ENCODE assay signal across 12 mouse cellular contexts in the genomic region with DNA sequence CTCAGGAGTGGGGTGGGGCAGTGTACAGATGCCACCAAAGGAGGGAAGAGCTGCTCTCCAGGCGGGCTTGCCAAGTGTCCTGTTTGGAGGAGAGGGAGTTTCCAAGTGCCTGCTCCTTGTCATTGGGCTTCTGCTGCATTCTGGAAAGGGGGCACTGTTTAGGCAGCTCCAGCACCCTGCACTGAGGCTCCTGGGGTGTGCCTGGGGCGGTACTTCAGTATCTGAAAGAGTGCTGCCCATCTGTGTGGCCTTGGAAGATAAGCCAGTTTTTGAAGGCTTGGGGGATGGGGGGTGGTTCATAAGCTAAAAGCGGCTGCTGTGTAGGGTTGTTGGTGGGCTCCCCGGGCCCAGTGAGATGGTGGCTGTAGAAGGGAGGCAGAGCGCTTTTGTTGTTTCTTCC. TPM values are rescaled to one million over a fixed set of nuclear protein-coding genes. Genes with fewer than 3 reads are reported as not detected.
DNase-seq lines count a peak whose midpoint lies in the region; ATAC-seq and TF ChIP-seq lines count a peak whose summit lies in the region.
"Had no signal": no experiment of that assay in that cellular context is flagged by ENCODE, and none has a peak within 500 bp of the region (broad histone marks: within the 10 kb centered on the region; RNA-seq: fewer than 3 reads in every experiment).

No protein-coding gene starts in this region.

- TF ChIP-seq CTCF in stomach, postnatal 0 days (IDR thresholded peaks at IDR 0.05; ENCODE audit: low read depth) = no peak

- WGBS in forebrain, embryonic 10.5 days = 82% methylated on average over 5 of the region's 5 CpGs
- 84% methylated on average over 5 of the region's 5 CpGs for WGBS in forebrain, embryonic 16.5 days
- 21% methylated on average over 5 of the region's 5 CpGs for WGBS in liver, embryonic 12.5 days (ENCODE audit: insufficient replicate concordance)
- 59% methylated on average over 5 of the region's 5 CpGs for WGBS in stomach, postnatal 0 days

- no peak for ATAC-seq in forebrain, embryonic 16.5 days
- peak; percentile 84 for ATAC-seq in liver, embryonic 12.5 days
- ATAC-seq in stomach, postnatal 0 days (ENCODE audit: low FRiP score, low TSS enrichment) = no peak; the same call in 1 of the 2 replicates

- peaks cover 13% of the 10 kb centered on the region for H3K4me1 ChIP-seq in forebrain, embryonic 10.5 days
- peaks cover 4% of the 10 kb centered on the region for H3K4me1 ChIP-seq in forebrain, embryonic 16.5 days (replicated peaks; ENCODE audit: control insufficient read depth, insufficient read depth, low read length)
- H3K4me1 ChIP-seq in liver, embryonic 12.5 days = peaks cover 94% of the 10 kb centered on the region
- H3K4me1 ChIP-seq in stomach, postnatal 0 days (replicated peaks; ENCODE audit: control insufficient read depth, insufficient read depth) = no peaks in the 10 kb centered on the region

- no peak for DNase-seq in forebrain, embryonic 10.5 days (ENCODE audit: extremely low spot score, low spot score)
- peak; percentile 33 for DNase-seq in ovary, postnatal 36 days (ENCODE audit: low spot score)
- DNase-seq in ovary, postnatal 14 days (ENCODE audit: low spot score) = no peak
- no peak for DNase-seq in stomach, postnatal 0 days (ENCODE audit: low spot score)
- DNase-seq in right cerebral cortex, adult 2 months (ENCODE audit: low spot score in 2 of 2) = no peak
- DNase-seq in right cerebral cortex, postnatal 10 days (ENCODE audit: low spot score in 2 of 2) = no peak

- H3K9me3 ChIP-seq in forebrain, embryonic 10.5 days = no peaks in the 10 kb centered on the region
- no peaks in the 10 kb centered on the region for H3K9me3 ChIP-seq in forebrain, embryonic 16.5 days (ENCODE audit: control insufficient read depth, low read length)
- no peaks in the 10 kb centered on the region for H3K9me3 ChIP-seq in liver, embryonic 12.5 days (replicated peaks)
- H3K9me3 ChIP-seq in stomach, postnatal 0 days (ENCODE audit: control insufficient read depth, low read length) = no peaks in the 10 kb centered on the region
- H3K9me3 ChIP-seq: neural tube, embryonic 12.5 days had no signal

- peak overlapping the region; percentile 60 for H3K27ac ChIP-seq in forebrain, embryonic 10.5 days
- H3K27ac ChIP-seq in forebrain, embryonic 16.5 days (ENCODE audit: low read length) = no peak overlapping the region
- peak overlapping the region; percentile 99 for H3K27ac ChIP-seq in liver, embryonic 12.5 days
- H3K27ac ChIP-seq in stomach, postnatal 0 days (replicated peaks) = peak overlapping the region; percentile 59
- H3K27ac ChIP-seq: neural tube, embryonic 12.5 days had no signal

- H3K4me3 ChIP-seq in forebrain, embryonic 10.5 days = no peak overlapping the region
- no peak overlapping the region for H3K4me3 ChIP-seq in forebrain, embryonic 16.5 days (replicated peaks; ENCODE audit: low read length)
- peak overlapping the region; percentile 63 for H3K4me3 ChIP-seq in liver, embryonic 12.5 days
- H3K4me3 ChIP-seq in stomach, postnatal 0 days (ENCODE audit: low read depth, low read length) = no peak overlapping the region
- H3K4me3 ChIP-seq: neural tube, embryonic 12.5 days had no signal

- peaks cover 41% of the 10 kb centered on the region for H3K36me3 ChIP-seq in forebrain, embryonic 10.5 days (replicated peaks)
- peaks cover 2% of the 10 kb centered on the region; the same call in 1 of the 2 replicates for H3K36me3 ChIP-seq in forebrain, embryonic 16.5 days (ENCODE audit: control insufficient read depth, insufficient read depth)
- peaks cover 44% of the 10 kb centered on the region for H3K36me3 ChIP-seq in liver, embryonic 12.5 days
- peaks cover 8% of the 10 kb centered on the region; the same call in 1 of the 2 replicates for H3K36me3 ChIP-seq in stomach, postnatal 0 days (ENCODE audit: control insufficient read depth, insufficient read depth, low read length)

- no peak overlapping the region for H3K9ac ChIP-seq in forebrain, embryonic 16.5 days (replicated peaks; ENCODE audit: low read depth, low read length)
- peak overlapping the region; percentile 87 for H3K9ac ChIP-seq in liver, embryonic 12.5 days
- H3K9ac ChIP-seq in stomach, postnatal 0 days (ENCODE audit: low read length) = 0 out of 2 replicates have a peak overlapping the region, but pooled peaks have one; percentile 8
- H3K9ac ChIP-seq: neural tube, embryonic 12.5 days had no signal

- H3K4me2 ChIP-seq in forebrain, embryonic 16.5 days (ENCODE audit: low read length) = no peak overlapping the region
- peak overlapping the region; percentile 94 for H3K4me2 ChIP-seq in liver, embryonic 12.5 days
- no peak overlapping the region for H3K4me2 ChIP-seq in stomach, postnatal 0 days (replicated peaks; ENCODE audit: low read depth)

- H3K27me3 ChIP-seq in forebrain, embryonic 10.5 days (ENCODE audit: poor library complexity, severe bottlenecking) = no peaks in the 10 kb centered on the region
- no peaks in the 10 kb centered on the region for H3K27me3 ChIP-seq in forebrain, embryonic 16.5 days (replicated peaks; ENCODE audit: control insufficient read depth, insufficient read depth, low read length)
- H3K27me3 ChIP-seq in liver, embryonic 12.5 days (replicated peaks) = no peaks in the 10 kb centered on the region
- no peaks in the 10 kb centered on the region for H3K27me3 ChIP-seq in stomach, postnatal 0 days (ENCODE audit: control insufficient read depth, insufficient read depth, low read length)
- H3K27me3 ChIP-seq: neural tube, embryonic 12.5 days had no signal

- TF ChIP-seq EP300 in stomach, postnatal 0 days (optimal IDR thresholded peaks at IDR 0.05) = no peak

RNA-seq across cellular contexts. Expression of a gene that starts 5.4 kb away (rescaled TPM):
- polyA plus RNA-seq in forebrain, embryonic 10.5 days (2016; fragmentation: Nextera tagmentation; extraction: Ambion mirVana) = 40.8 and 44.3 TPM in 2 replicates
- 37.5 and 39.4 TPM in 2 replicates for polyA plus RNA-seq in forebrain, embryonic 16.5 days (2015; fragmentation: Nextera tagmentation; extraction: Ambion mirVana)
- 142 and 144 TPM in 2 replicates for polyA plus RNA-seq in liver, embryonic 12.5 days (2016; fragmentation: Nextera tagmentation; extraction: Ambion mirVana)
- 16.3 and 18.2 TPM in 2 replicates for polyA plus RNA-seq in stomach, postnatal 0 days (2015; fragmentation: Nextera tagmentation; extraction: Ambion mirVana)

RNA-seq across cellular contexts. Expression of a gene that starts 11.9 kb away (rescaled TPM):
- polyA plus RNA-seq in forebrain, embryonic 10.5 days (2016; fragmentation: Nextera tagmentation; extraction: Ambion mirVana) = 1,594 and 1,616 TPM in 2 replicates
- polyA plus RNA-seq in forebrain, embryonic 16.5 days (2015; fragmentation: Nextera tagmentation; extraction: Ambion mirVana) = 953 and 1,017 TPM in 2 replicates
- 1,191 and 1,263 TPM in 2 replicates for polyA plus RNA-seq in liver, embryonic 12.5 days (2016; fragmentation: Nextera tagmentation; extraction: Ambion mirVana)
- 941 and 957 TPM in 2 replicates for polyA plus RNA-seq in stomach, postnatal 0 days (2015; fragmentation: Nextera tagmentation; extraction: Ambion mirVana)

RNA-seq across cellular contexts. Expression of a gene that starts 23.7 kb away (rescaled TPM):
- not detected in 2 replicates for polyA plus RNA-seq in forebrain, embryonic 10.5 days (2016; fragmentation: Nextera tagmentation; extraction: Ambion mirVana)
- polyA plus RNA-seq in forebrain, embryonic 16.5 days (2015; fragmentation: Nextera tagmentation; extraction: Ambion mirVana) = not detected in 2 replicates
- polyA plus RNA-seq in liver, embryonic 12.5 days (2016; fragmentation: Nextera tagmentation; extraction: Ambion mirVana) = not detected in 2 replicates
- polyA plus RNA-seq in stomach, postnatal 0 days (2015; fragmentation: Nextera tagmentation; extraction: Ambion mirVana) = 0.07 and 0.13 TPM in 2 replicates
- polyA plus RNA-seq: hindbrain, embryonic 11.5 days; neural tube, embryonic 12.5 days; testis, adult 2 months had no signal

RNA-seq across cellular contexts. Expression of a gene that starts 33.9 kb away (rescaled TPM):
- polyA plus RNA-seq in forebrain, embryonic 10.5 days (2016; fragmentation: Nextera tagmentation; extraction: Ambion mirVana) = 1.7 and 1.9 TPM in 2 replicates
- 0.13 TPM in 1 of 2 replicates, not detected in the other for polyA plus RNA-seq in forebrain, embryonic 16.5 days (2015; fragmentation: Nextera tagmentation; extraction: Ambion mirVana)
- not detected in 2 replicates for polyA plus RNA-seq in liver, embryonic 12.5 days (2016; fragmentation: Nextera tagmentation; extraction: Ambion mirVana)
- polyA plus RNA-seq in stomach, postnatal 0 days (2015; fragmentation: Nextera tagmentation; extraction: Ambion mirVana) = 0.32 and 0.51 TPM in 2 replicates
- polyA plus RNA-seq: hindbrain, embryonic 11.5 days; lung, embryonic 16.5 days had no signal

RNA-seq across cellular contexts. Expression of a gene that starts 45.9 kb away (rescaled TPM):
- polyA plus RNA-seq in forebrain, embryonic 10.5 days (2016; fragmentation: Nextera tagmentation; extraction: Ambion mirVana) = 4.7 and 4.8 TPM in 2 replicates
- polyA plus RNA-seq in forebrain, embryonic 16.5 days (2015; fragmentation: Nextera tagmentation; extraction: Ambion mirVana) = 6.4 and 7.0 TPM in 2 replicates
- 5.4 and 6.0 TPM in 2 replicates for polyA plus RNA-seq in liver, embryonic 12.5 days (2016; fragmentation: Nextera tagmentation; extraction: Ambion mirVana)
- 8.6 and 9.5 TPM in 2 replicates for polyA plus RNA-seq in stomach, postnatal 0 days (2015; fragmentation: Nextera tagmentation; extraction: Ambion mirVana)
